Mouse (Mus musculus) liver, embryonic 13.5 days (tissue): ENCODE measurements around the gene B3galt6. TPM values are rescaled to one million over a fixed set of nuclear protein-coding genes. Genes with fewer than 3 reads are reported as not detected.

ENCODE experiments used
- ATAC-seq: fragments of 200-750 bp; cut with Nextera tagmentation; 2 replicates; pipeline ENCODE4 v1.8.0; 2017; ENCODE audit warnings: low read depth, mild to moderate bottlenecking, moderate number of reproducible peaks, moderate library complexity
- DNase-seq: peaks from one replicate; pipeline ENCODE4 v3.0.0; 2022
- H3K27ac ChIP-seq: fragments of 300-500 bp; sonication (generic); 2 replicates; pipeline ENCODE4 v1.5.1; 2015; ENCODE audit warnings: moderate library complexity, mild to moderate bottlenecking, inconsistent platforms
- H3K27me3 ChIP-seq: fragments of 300-500 bp; sonication (generic); 2 replicates; pipeline ENCODE4 v1.6.1; 2015; ENCODE audit warnings: mild to moderate bottlenecking, inconsistent platforms
- H3K36me3 ChIP-seq: fragments of 300-500 bp; sonication (generic); 2 replicates; pipeline ENCODE4 v1.6.1; 2015; ENCODE audit warnings: mild to moderate bottlenecking, inconsistent platforms
- H3K4me1 ChIP-seq: fragments of 300-500 bp; sonication (generic); replicated peaks from 2 replicates; pipeline ENCODE4 v1.6.1; 2015; ENCODE audit warnings: inconsistent platforms
- H3K4me2 ChIP-seq: fragments of 300-500 bp; sonication (generic); 2 replicates; pipeline ENCODE4 v1.6.1; 2015; ENCODE audit warnings: inconsistent platforms, mild to moderate bottlenecking, moderate library complexity
- H3K4me3 ChIP-seq: fragments of 300-500 bp; sonication (generic); replicated peaks from 2 replicates; pipeline ENCODE4 v1.5.1; 2015; ENCODE audit warnings: mild to moderate bottlenecking, inconsistent platforms
- H3K9ac ChIP-seq: fragments of 300-500 bp; sonication (generic); 2 replicates; pipeline ENCODE4 v1.6.1; 2015; ENCODE audit warnings: mild to moderate bottlenecking, inconsistent platforms
- H3K9me3 ChIP-seq: fragments of 300-500 bp; sonication (generic); replicated peaks from 2 replicates; pipeline ENCODE4 v1.6.1; 2016; ENCODE audit warnings: inconsistent platforms
- WGBS: fragments of 180-500 bp; shearing (Covaris S2); methylation state at CpG from one replicate; pipeline ENCODE4 v1.1.7; 2015; ENCODE audit not compliant: insufficient replicate concordance; 5-methylcytosine and 5-hydroxymethylcytosine counted together
- polyA plus RNA-seq: library from polyadenylated mRNA; unstranded; fragments of >200 nt; fragmentation: Nextera tagmentation; extraction: Ambion mirVana; gene quantifications from 2 replicates; pipeline ENCODE4 v1.2.1, GENCODE M21; 2015

Gene B3galt6
- polyA plus RNA-seq, 1 experiment from 2014 or later = 6.2 TPM

DNA sequence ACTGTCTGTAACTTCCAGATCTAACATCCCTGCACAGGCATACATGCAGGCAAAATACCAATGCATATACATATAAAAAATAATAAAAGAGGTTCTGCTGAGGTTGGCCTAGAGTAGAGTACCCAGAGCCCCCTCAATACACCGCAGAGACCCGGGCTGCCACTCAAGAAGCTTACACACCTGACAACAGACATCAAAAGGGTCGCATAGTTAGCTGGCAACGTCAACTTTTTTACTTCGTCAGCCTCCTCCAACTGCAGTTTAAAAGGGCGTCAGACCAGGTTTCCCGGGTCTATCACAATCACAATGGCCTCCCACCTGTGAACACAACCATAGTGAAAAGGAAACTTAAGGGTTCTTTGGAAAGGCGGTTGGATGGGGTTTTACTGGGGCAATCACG is 31.1 kb upstream of the B3galt6 start:
- no peaks in the 10 kb centered on the region for H3K27me3 ChIP-seq
- no peak overlapping the region for H3K4me2 ChIP-seq
- WGBS = 71% methylated on average over 9 of the region's 9 CpGs
- H3K4me1 ChIP-seq = peaks cover 17% of the 10 kb centered on the region
- DNase-seq (no peak), ATAC-seq (no peak)
- no peak overlapping the region for H3K9ac ChIP-seq
- no peak overlapping the region for H3K27ac ChIP-seq
- H3K9me3 ChIP-seq = no peaks in the 10 kb centered on the region
- no peak overlapping the region for H3K4me3 ChIP-seq
- peaks cover 5% of the 10 kb centered on the region; the same call in 1 of the 2 replicates for H3K36me3 ChIP-seq

- no peaks in the 10 kb centered on the region for H3K27me3 ChIP-seq
- no peak overlapping the region for H3K4me2 ChIP-seq
- no peak overlapping the region for H3K27ac ChIP-seq
- no peaks in the 10 kb centered on the region for H3K36me3 ChIP-seq
- ATAC-seq (no peak), DNase-seq (no peak)
- no peaks in the 10 kb centered on the region for H3K9me3 ChIP-seq
- H3K4me1 ChIP-seq = peaks cover 17% of the 10 kb centered on the region
- no peak overlapping the region for H3K4me3 ChIP-seq
- H3K9ac ChIP-seq = no peak overlapping the region
- 27% methylated on average over 9 of the region's 9 CpGs for WGBS
These were observed 29.5 kb upstream of the B3galt6 start for GRCm38 (mm10) chr4:156021942-156022419.

GRCm38 (mm10) chr4:156021381-156021780 is 28.9 kb upstream of the B3galt6 start:
- H3K9me3 ChIP-seq = no peaks in the 10 kb centered on the region
- peaks cover 17% of the 10 kb centered on the region for H3K4me1 ChIP-seq
- ATAC-seq = no peak
- no peaks in the 10 kb centered on the region for H3K27me3 ChIP-seq
- no peak overlapping the region for H3K9ac ChIP-seq
- no peak overlapping the region for H3K27ac ChIP-seq
- no peak overlapping the region for H3K4me2 ChIP-seq
- no peak for DNase-seq
- peaks cover 2% of the 10 kb centered on the region; the same call in 1 of the 2 replicates for H3K36me3 ChIP-seq
- no peak overlapping the region for H3K4me3 ChIP-seq
- 49% methylated on average over 3 of the region's 3 CpGs for WGBS

DNA sequence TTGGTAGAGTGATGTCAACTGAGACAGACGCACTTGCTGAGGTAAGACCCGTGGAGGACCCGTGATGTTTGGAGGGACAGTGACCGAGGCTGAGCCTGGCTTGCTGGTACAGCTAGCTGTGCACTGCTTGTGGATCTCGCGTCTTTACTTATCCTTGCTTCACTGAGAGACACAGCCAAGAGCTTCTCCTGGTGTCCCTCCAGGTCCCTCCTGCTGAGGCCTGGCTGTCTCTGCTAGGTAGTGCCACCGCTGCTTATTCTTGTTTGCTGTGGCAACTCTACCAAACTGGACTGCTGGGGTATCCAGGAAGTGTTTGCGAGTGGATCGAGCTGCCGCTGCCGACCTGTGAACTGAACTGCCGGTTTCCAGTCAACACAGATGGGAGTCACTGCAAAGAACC is 27.3 kb upstream of the B3galt6 start:
- H3K27me3 ChIP-seq = no peaks in the 10 kb centered on the region
- no peak overlapping the region for H3K4me2 ChIP-seq
- H3K9ac ChIP-seq = no peak overlapping the region
- H3K9me3 ChIP-seq = no peaks in the 10 kb centered on the region
- H3K4me1 ChIP-seq = peaks cover 9% of the 10 kb centered on the region
- no peak overlapping the region for H3K27ac ChIP-seq
- ATAC-seq (no peak), DNase-seq (no peak)
- H3K36me3 ChIP-seq = peaks cover 8% of the 10 kb centered on the region
- WGBS = 83% methylated on average over 12 of the region's 12 CpGs
- H3K4me3 ChIP-seq = no peak overlapping the region

DNA sequence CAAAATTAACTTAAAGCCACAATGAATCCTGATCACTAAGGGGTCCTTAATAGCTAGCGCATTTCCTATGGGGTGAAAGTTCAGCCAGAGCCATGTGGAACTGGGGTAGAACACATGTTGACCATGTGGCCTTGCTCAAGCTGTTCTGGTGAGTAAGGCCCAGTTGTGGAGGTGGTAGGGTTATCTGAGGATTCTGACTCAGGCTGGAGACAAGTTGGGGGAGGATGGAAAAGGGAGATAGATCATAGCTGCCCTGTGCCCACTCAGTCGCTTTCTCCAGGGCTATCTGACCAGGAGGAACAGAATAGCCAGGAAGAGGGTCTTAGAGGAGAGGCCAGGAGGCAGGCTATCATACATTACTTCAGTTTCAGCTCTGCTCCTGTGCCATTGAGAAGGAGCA is 22.0 kb upstream of the B3galt6 start:
- H3K27me3 ChIP-seq = no peaks in the 10 kb centered on the region
- H3K4me2 ChIP-seq = no peak overlapping the region
- 78% methylated on average over 2 of the region's 2 CpGs for WGBS
- no peak overlapping the region for H3K4me3 ChIP-seq
- H3K9me3 ChIP-seq = no peaks in the 10 kb centered on the region
- H3K27ac ChIP-seq = no peak overlapping the region
- H3K36me3 ChIP-seq = peaks cover 52% of the 10 kb centered on the region
- ATAC-seq = no peak
- no peak for DNase-seq
- no peak overlapping the region for H3K9ac ChIP-seq
- H3K4me1 ChIP-seq = no peaks in the 10 kb centered on the region

GRCm38 (mm10) chr4:156013637-156014036 is 21.2 kb upstream of the B3galt6 start, which contains the start of gene Tnfrsf4:
Gene Tnfrsf4 (plus strand): TSS chr4:156013843.
- H3K4me1 ChIP-seq = no peaks in the 10 kb centered on the region
- no peak within 1 kb of the TSS for H3K27ac ChIP-seq
- H3K4me3 ChIP-seq = no peak within 1 kb of the TSS
- ATAC-seq (no peak), DNase-seq (no peak)
- H3K9me3 ChIP-seq = no peaks in the 10 kb centered on the region
- H3K4me2 ChIP-seq = no peak within 1 kb of the TSS
- H3K9ac ChIP-seq = no peak within 1 kb of the TSS
- H3K27me3 ChIP-seq = no peaks in the 10 kb centered on the region
- WGBS = 72% methylated on average over 8 of the region's 8 CpGs
- peaks cover 60% of the 10 kb centered on the region for H3K36me3 ChIP-seq

DNA sequence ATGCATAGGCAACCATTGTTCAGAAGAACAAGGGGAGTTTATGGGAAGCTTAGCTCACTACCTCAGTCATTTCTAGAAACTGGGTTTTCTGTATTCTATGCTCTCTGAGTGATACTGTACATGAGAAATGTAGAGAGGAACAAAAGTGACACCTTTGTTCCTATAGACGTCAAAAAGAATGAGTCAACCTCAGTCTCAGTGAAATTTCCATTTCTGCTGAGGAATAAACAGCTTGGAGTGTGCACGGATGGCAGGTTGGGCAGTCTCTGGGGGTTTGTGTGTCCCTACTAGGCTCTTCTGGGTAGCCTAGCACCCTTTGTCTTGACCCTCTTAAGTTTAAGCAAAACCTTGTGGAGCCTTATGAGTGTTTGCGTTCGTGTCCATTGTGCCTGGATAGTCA is 15.9 kb upstream of the B3galt6 start:
- Histone ChIP-seq H3K27me3 (no peaks in the 10 kb centered on the region), H3K36me3 (peaks cover 95% of the 10 kb centered on the region), H3K27ac (no peak overlapping the region), H3K4me1 (no peaks in the 10 kb centered on the region), H3K9ac (no peak overlapping the region), H3K4me3 (no peak overlapping the region), H3K4me2 (no peak overlapping the region), H3K9me3 (no peaks in the 10 kb centered on the region)
- no peak for ATAC-seq
- 84% methylated on average over 4 of the region's 4 CpGs for WGBS
- no peak for DNase-seq

GRCm38 (mm10) chr4:156004109-156004508 is 11.7 kb upstream of the B3galt6 start:
- H3K36me3 ChIP-seq = peaks cover 95% of the 10 kb centered on the region
- H3K4me3 ChIP-seq = no peak overlapping the region
- ATAC-seq (no peak), DNase-seq (no peak)
- H3K9ac ChIP-seq = no peak overlapping the region
- no peaks in the 10 kb centered on the region for H3K4me1 ChIP-seq
- H3K27ac ChIP-seq = no peak overlapping the region
- H3K9me3 ChIP-seq = no peaks in the 10 kb centered on the region
- WGBS = 88% methylated on average over 3 of the region's 3 CpGs
- no peak overlapping the region for H3K4me2 ChIP-seq
- H3K27me3 ChIP-seq = no peaks in the 10 kb centered on the region

GRCm38 (mm10) chr4:155993606-155994005 is 1.2 kb upstream of the B3galt6 start:
- peak overlapping the region; percentile 85 for H3K4me3 ChIP-seq
- peak overlapping the region; percentile 96 for H3K27ac ChIP-seq
- H3K4me1 ChIP-seq = peaks cover 62% of the 10 kb centered on the region
- 1% methylated on average over 15 of the region's 15 CpGs for WGBS
- H3K36me3 ChIP-seq = peaks cover 34% of the 10 kb centered on the region
- peak overlapping the region; percentile 92 for H3K9ac ChIP-seq
- peak overlapping the region; percentile 75 for H3K4me2 ChIP-seq
- ATAC-seq = no peak
- DNase-seq = no peak
- H3K9me3 ChIP-seq = no peaks in the 10 kb centered on the region
- H3K27me3 ChIP-seq = no peaks in the 10 kb centered on the region

GRCm38 (mm10) chr4:155992906-155993547 is 578 bp upstream of the B3galt6 start:
- Histone ChIP-seq H3K36me3 (peaks cover 28% of the 10 kb centered on the region), H3K27me3 (no peaks in the 10 kb centered on the region), H3K9ac (peak overlapping the region; percentile 92), H3K9me3 (no peaks in the 10 kb centered on the region), H3K4me2 (peak overlapping the region; percentile 75), H3K4me1 (peaks cover 68% of the 10 kb centered on the region), H3K4me3 (peak overlapping the region; percentile 85), H3K27ac (peak overlapping the region; percentile 96)
- under 1% methylated on average over 70 of the region's 70 CpGs for WGBS
- peak; percentile 94 for DNase-seq
- ATAC-seq = peak; percentile 77

- peak overlapping the region; percentile 100 for H3K4me2 ChIP-seq
- ATAC-seq (no peak), DNase-seq (no peak)
- no peaks in the 10 kb centered on the region for H3K27me3 ChIP-seq
- peak overlapping the region; percentile 85 for H3K4me3 ChIP-seq
- 20% methylated on average over 37 of the region's 37 CpGs for WGBS
- H3K36me3 ChIP-seq = peaks cover 17% of the 10 kb centered on the region
- H3K4me1 ChIP-seq = peaks cover 76% of the 10 kb centered on the region
- H3K9me3 ChIP-seq = no peaks in the 10 kb centered on the region
- peak overlapping the region; percentile 84 for H3K9ac ChIP-seq
- H3K27ac ChIP-seq = peak overlapping the region; percentile 89
These were observed 580 bp downstream of the B3galt6 start for GRCm38 (mm10) chr4:155991908-155992230.
